Mouse (Mus musculus) brain, adult 10 weeks (tissue): Measurements from ENCODE around the gene Prodh2. TPM values are rescaled to one million over a fixed set of nuclear protein-coding genes. Genes with fewer than 3 reads are reported as not detected.

Source experiments
- polyA plus RNA-seq: library from polyadenylated mRNA; stranded (reverse); fragments of 350-450 nt; fragmentation: Illumina TruSeq; extraction: RNeasy Lipid Tissue Mini Kit (QIAGEN cat#74804); gene quantifications from one replicate; pipeline ENCODE4 v1.2.3, GENCODE M21; 2015; ENCODE audit warnings: low read depth, low replicate concordance

The Prodh2 gene
- not detected for polyA plus RNA-seq

GRCm38 (mm10) chr7:30493401-30493931 is at the start of gene Prodh2:
Prodh2 (plus strand) TSS chr7:30493622.

DNA sequence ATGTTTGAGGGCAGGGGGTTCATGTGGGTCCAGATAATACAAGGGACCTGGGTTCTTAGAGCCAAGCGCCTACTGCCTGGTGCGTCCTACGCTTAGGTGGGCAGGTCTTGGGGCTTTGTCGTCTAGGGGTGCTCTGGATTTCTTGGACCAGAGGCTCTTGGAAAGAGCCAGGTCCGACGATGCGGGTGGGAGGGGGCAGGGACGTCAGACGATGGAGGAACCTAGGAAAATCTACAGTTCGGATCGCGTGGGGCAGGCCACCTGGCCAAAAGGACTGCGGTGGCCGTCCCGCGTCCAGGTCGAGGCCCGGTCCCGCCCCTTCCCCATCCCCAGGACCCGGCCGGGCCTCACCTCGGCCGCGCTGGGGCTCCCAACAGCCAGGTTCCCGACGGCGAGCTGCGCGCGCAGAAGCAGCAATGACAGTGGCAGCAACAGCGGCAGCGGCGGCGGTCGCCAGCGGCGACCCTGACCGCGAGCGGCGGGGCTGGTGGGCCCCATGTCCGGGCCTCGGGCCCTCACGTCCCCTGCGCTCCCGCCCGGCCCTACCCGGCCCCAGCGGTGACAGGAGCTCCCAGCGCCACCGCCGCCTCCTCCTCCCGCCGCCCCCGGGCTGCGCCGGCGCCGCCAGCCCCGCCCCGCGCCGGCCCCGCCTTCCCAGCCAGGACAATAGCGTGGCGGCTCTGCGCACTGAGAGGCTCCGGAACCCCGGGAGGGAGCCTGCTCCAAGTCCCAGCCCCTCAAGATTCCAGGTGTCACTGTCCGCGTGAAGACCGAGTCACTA is 48.3 kb upstream of the Prodh2 start, which contains the start of gene Aplp1:
Aplp1 (minus strand) TSS at position 565 of the 781 bp plus-strand sequence.

GRCm38 (mm10) chr7:30457629-30458330 is 35.6 kb upstream of the Prodh2 start, which contains the start of the genes Kirrel2 and Nphs1:
Kirrel2 (minus strand) TSS chr7:30457690.
Nphs1 (plus strand) TSS chr7:30458315.

GRCm38 (mm10) chr7:30534633-30535577 is 41.5 kb downstream of the Prodh2 start, which contains the start of gene Arhgap33:
Arhgap33 (minus strand) TSS chr7:30535060.

DNA sequence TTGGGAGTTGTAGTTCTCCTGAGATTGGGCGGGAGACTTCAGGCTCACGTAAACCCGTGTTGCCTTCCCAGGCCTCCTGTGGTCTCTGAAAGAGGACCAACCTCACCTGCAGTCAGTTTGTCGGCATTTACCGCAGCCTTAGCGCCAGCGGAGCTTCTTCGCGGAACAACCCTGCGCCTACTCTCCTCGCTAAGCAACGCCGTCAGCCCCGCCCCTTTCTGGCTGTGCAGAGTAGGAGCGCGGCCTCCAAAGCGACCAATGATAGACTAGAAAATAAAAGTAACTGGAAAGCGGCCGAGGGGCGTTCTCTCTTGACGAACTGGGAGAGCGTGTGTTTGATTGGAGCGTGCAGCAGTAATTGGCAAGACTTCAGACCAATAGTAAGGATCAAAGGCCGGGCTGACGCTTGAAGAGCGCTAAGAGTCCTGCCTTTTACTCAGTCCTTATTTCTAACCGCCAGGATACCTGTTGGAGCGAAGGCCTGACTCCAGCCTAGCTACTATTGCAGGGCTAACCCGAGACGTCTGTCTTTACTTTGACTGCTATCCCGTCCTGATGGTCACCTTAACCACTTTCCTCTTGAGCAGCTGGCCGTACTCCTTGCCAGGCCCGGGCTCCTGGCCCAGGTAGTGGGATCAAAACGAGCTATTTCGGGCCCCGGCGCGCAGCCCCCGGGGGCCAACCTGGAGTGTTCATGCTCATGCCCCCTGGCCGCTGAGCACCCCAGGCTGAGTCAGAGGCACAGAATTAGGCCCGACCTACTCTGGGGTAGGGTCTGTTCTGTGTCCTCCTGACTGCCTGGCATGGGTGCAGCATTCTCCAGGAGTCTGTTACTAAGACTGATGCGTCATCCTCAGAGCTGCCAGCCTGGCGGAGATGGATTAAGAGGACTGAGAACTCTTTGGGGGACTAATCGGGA is 58.9 kb downstream of the Prodh2 start, which contains the start of the genes Hspb6 and Proser3:
Hspb6 (plus strand) TSS at position 77 of the 919 bp plus-strand sequence.
Proser3 (minus strand) TSS at position 198 of the 919 bp plus-strand sequence.

GRCm38 (mm10) chr7:30559443-30559954 is 66.1 kb downstream of the Prodh2 start, which contains the start of gene Lin37:
Lin37 (minus strand) TSS chr7:30559838.

Other genes with a start within 250 kb of the Prodh2 start
- gene Thap8, start 213.5 kb upstream of the Prodh2 start, polyA plus RNA-seq = not detected
- 1.8 TPM for gene Wdr62, start 213.2 kb upstream of the Prodh2 start, polyA plus RNA-seq
- gene Clip3, start 201.9 kb upstream of the Prodh2 start, polyA plus RNA-seq = 504 TPM
- gene Alkbh6, start 184.9 kb upstream of the Prodh2 start, polyA plus RNA-seq = 87.8 TPM
- gene Syne4, start 178.8 kb upstream of the Prodh2 start, polyA plus RNA-seq = 9.7 TPM
- 0.43 TPM for gene E130208F15Rik, start 171.9 kb upstream of the Prodh2 start, polyA plus RNA-seq
- 11.2 TPM for gene Sdhaf1, start 169.7 kb upstream of the Prodh2 start, polyA plus RNA-seq
- 13.9 TPM for gene Lrfn3, start 130.8 kb upstream of the Prodh2 start, polyA plus RNA-seq
- 90.8 TPM for gene Tyrobp, start 79.9 kb upstream of the Prodh2 start, polyA plus RNA-seq
- gene Hcst, start 73.8 kb upstream of the Prodh2 start, polyA plus RNA-seq = 1.6 TPM
- 2.7 TPM for gene Nfkbid, start 71.9 kb upstream of the Prodh2 start, polyA plus RNA-seq
- gene Aplp1, start 48.1 kb upstream of the Prodh2 start, polyA plus RNA-seq = 972 TPM
- gene Kirrel2, start 35.9 kb upstream of the Prodh2 start, polyA plus RNA-seq = 9.7 TPM
- 1.9 TPM for gene Nphs1, start 35.3 kb upstream of the Prodh2 start, polyA plus RNA-seq
- gene Arhgap33, start 41.4 kb downstream of the Prodh2 start, polyA plus RNA-seq = 95.4 TPM
- 7.9 TPM for gene Hspb6, start 58.6 kb downstream of the Prodh2 start, polyA plus RNA-seq
- gene Proser3, start 58.7 kb downstream of the Prodh2 start, polyA plus RNA-seq = 4.5 TPM
- 51.4 TPM for gene Lin37, start 66.2 kb downstream of the Prodh2 start, polyA plus RNA-seq
- 85.7 TPM for gene U2af1l4, start 69.7 kb downstream of the Prodh2 start, polyA plus RNA-seq
- gene Gm49396, start 69.7 kb downstream of the Prodh2 start, polyA plus RNA-seq = 6.7 TPM
- 158 TPM for gene Psenen, start 70.0 kb downstream of the Prodh2 start, polyA plus RNA-seq
- gene Igflr1, start 71.8 kb downstream of the Prodh2 start, polyA plus RNA-seq = 1.5 TPM
- gene Kmt2b, start 95.1 kb downstream of the Prodh2 start, polyA plus RNA-seq = 25.9 TPM
- gene Zbtb32, start 105.3 kb downstream of the Prodh2 start, polyA plus RNA-seq = not detected
- 1.1 TPM for gene Upk1a, start 119.2 kb downstream of the Prodh2 start, polyA plus RNA-seq
- gene Cox6b1, start 132.5 kb downstream of the Prodh2 start, polyA plus RNA-seq = 1,546 TPM
- not detected for gene Etv2, start 142.2 kb downstream of the Prodh2 start, polyA plus RNA-seq
- 72.4 TPM for gene Rbm42, start 156.7 kb downstream of the Prodh2 start, polyA plus RNA-seq
- 6.4 TPM for gene Haus5, start 171.4 kb downstream of the Prodh2 start, polyA plus RNA-seq
- gene Pmis2, start 178.0 kb downstream of the Prodh2 start, polyA plus RNA-seq = not detected
- not detected for gene 2200002J24Rik, start 205.3 kb downstream of the Prodh2 start, polyA plus RNA-seq
- 0.59 TPM for gene Atp4a, start 218.6 kb downstream of the Prodh2 start, polyA plus RNA-seq
- 184 TPM for gene Tmem147, start 235.9 kb downstream of the Prodh2 start, polyA plus RNA-seq